Mouse (Mus musculus) spleen, adult 18-20 months (tissue): Measurements from ENCODE around the gene Zfp282.
"Not testable (repeated sequence)": the region's sequence is repeated elsewhere in the genome, so short reads cannot be mapped to it uniquely, and the experiment has no call there.

ENCODE experiments used
- DNase-seq, 2 experiments: peaks; one replicate each; pipeline ENCODE4 v3.0.0; 2022; ENCODE audit warnings: mixed read lengths in 2 of 2

The Zfp282 gene

DNA sequence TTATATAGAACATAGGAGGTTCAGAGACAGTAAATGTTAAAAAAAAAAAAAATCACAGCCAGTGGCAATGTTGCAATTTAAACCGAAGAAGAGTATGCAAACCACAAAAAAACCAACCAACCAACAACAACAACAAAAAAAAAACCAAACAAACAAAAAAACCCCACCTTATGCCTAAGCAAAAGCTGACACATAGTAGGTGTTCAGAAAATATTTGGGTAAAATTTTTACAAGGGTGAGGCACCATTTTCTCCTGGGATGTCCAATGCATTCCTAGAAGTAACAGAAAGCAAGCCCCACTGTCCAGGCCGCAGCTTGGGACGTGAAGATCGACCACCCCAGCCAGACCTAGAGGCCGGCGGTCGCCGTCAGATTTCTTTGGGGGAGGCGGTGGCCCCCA, at the start of gene Zfp282:
Gene Zfp282 (plus strand): TSS at position 147 of the 400 bp plus-strand sequence.
- no peak for DNase-seq

DNA sequence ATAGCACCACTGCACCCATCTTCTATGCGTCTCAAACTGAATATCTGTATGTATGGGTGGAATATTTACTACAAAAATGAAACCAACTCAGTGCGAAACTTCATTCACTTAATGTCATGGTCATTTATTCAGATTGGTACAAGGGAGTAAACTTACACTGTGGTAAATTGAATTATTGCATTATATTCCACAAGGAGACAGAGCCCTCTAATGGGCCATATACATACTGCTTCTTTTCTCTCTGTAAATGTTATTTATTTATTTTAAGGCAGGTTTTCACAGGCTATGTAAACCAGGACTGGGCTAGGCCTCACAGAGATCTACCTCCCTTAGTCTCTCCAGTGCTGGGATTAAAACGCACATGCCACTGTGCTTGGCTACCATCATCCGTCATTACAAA, 49.5 kb upstream of the Zfp282 start:
- no peak for DNase-seq

DNA sequence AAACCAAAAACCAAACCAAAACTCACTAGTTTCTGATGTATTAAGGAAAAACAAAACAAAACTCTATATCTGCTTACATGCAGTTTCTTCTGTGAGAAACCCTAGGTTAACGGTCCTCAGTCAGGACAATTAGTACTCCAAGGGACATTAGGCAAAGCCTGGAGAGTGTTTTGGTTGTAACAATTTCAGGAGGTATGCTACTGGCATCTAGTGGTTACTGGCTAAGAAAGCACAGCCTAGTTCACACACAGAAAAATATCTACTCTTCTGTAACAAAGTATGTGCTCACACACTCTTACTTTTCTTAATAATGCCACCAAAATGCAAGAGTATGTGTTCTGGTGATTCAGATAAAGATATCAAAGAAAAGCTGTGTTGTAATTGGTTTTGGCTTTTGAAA, 48.1 kb upstream of the Zfp282 start:
- no peak for DNase-seq

DNA sequence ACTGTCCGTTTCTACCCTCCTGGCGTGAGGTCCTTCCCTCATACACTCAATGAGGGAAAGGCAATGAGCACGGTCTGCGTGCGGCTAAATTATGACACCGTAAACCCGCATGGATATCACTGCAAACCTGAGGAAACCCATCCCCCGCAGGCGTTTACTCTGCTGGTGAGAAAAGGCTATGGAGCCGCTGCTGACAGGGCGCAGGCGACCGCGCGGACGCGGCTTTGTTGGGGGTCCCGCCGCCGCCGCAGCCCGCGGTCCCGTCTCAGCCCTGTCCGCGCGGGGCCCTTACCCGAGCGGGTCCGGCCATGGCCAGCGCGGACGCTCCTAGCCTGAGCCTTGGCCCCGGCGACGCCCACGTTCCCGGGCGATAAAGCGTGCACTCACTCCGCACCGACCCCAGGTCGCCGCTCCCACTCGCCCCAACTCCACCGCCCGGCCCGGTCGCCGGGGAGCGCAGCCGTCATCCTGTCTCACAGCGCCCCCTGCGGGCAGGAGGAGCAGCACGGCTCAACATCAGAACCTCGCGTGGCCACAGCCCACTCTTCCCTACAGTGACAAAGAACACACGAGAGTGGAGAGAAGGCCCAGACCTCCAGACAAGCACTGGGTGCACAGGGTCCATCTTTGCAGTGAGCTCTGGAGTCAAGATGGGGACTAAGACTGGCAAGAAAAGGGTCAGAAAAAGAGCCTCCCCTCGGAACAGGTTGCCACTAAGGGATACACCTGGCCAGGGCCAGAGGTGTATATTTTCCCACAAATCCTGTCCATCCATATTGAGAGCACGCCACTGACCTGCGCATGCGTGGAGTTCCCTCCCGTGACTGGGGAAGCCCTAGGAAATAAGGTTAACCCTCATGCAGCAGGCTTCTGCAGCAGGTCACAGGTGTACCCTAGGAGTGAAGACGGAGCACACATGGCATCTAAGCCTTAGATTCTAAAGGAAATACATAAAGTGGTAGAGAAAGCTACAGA, 46.6 kb upstream of the Zfp282 start, which contains the start of gene Zfp786:
Gene Zfp786 (minus strand): TSS at position 764 of the 975 bp plus-strand sequence.
- peak; percentile 82 to 93 for DNase-seq

DNA sequence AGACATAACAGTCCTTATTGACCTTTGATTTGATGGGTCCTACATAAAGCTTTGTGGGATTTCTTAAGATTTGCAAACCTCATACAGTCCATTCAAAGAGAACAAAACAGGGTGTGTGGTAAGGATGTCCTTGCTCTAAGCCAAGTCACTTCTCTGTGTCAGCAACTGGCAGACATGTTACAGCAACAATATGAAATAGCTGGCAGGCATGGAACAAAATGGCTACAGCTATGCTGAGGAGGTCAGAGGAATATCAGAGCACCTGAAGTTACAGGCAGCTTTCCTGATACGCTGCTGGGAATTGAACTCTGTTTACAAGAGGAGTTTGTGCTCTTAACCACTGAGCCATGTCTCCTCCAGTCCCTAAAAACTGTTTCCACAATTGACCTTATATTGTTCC, 44.8 kb upstream of the Zfp282 start:
- DNase-seq = no peak

DNA sequence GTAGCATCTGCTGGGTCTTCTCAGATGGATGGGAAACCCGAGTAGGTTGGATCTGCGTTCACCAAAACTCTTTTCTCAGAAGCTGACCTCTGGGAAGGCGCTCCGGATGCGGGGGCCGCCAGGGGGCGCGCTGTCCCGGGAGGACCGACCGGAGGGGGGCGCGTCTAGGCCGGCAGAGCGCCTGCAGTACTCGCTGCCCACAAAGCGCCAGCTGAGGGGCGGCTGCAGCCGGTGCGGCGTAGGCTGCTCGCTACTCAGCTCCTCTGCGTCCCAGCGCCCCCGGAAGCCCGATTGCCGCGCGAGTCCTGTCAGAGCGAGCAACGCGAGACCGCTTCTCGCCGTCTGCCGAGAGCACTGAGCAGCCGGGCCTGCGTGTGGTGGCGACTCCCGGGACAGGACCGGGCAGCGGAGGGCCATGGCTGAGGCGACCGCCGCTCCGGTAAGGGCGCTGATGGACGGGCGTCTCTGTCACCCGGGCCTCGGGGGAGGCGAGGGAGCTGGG, 41.5 kb upstream of the Zfp282 start, which contains the start of gene Zfp398:
Gene Zfp398 (plus strand): TSS at position 180 of the 502 bp plus-strand sequence.
- DNase-seq = peak; percentile 91 to 98

DNA sequence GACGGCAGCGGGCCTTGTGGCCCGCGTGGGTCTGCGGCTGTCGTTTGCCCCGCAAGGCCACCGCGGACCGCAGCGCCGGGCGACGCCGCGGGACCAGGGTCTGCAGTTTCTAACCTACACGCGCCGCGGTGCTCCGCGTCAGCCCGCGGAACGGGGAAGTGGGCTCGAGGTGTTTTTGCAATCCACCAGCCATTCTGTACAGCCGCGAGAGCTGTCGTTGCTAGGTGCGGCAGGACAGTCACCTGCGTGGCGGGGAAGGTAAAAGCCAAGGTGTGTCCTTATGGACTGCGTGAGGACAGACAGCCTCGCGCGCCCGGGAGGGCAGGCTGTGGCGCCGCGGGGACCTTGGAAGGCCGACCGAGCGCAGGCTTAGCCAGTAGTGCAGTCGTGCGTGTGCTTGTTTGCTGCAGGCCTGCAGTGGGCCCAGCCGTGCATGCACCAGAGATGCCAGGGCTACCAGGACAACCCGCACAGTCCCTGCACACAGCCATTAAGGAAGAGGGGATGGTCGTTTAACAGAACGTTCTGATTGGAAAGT, 41.0 kb upstream of the Zfp282 start:
- DNase-seq = peak in 1 of 2 experiments; percentile 59

DNA sequence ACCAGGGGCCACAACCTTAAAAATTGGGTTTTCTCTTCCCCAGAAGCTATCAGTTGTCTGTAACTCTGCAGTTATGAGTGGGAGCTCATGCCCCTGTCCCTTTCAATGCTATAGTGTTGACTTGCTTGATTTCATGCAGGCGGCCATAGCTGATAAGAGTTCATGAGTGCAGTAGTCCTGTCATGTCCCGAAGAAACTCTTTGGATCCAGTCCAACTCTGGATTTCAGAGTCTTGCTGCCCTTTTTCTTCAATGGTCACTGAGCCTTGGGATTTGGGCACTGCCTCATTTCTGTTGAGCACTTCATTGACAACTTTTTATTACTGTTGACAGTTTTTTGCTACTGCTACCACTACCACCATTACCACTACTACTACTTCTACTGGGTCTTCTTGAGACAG, 39.4 kb upstream of the Zfp282 start:
- no peak for DNase-seq

DNA sequence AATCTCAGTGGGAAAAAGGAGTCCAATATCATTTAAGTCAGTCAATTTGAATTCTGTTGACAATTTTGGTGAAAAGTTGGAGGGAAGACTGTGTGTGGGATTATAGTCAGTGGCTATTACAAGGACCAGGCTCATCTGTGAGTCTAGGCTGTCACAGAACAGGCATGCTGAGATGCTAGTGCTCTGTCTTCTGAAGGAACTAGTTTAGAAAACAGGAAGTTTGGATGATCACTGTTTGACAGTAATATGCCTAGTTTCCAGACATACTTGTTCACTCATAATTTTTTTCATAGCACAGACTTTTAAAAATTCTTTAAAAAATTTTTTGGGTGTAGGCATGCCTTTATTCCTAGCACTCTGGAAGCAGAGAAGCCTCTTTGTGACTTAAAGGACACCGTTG, 35.9 kb upstream of the Zfp282 start:
- DNase-seq = no peak

DNA sequence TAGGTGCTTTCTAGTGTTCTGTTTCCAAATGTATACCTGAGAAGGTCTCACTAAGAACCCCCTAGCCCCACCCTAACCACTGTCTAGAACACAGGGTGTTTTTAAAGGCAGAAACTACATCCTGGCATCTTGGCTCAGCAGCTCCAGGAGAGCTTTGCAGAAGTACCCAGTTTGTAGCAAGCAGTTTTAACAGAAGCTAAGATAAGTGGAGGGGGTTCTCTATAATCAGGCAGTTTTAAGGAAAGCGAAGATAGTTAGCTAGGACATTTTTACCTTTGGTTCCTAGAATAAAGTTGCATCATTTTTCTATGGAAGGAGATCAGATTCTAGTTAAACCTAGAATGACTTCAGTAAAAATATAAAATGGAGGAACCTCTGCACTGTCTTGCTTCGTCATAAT, 35.2 kb upstream of the Zfp282 start:
- no peak for DNase-seq

DNA sequence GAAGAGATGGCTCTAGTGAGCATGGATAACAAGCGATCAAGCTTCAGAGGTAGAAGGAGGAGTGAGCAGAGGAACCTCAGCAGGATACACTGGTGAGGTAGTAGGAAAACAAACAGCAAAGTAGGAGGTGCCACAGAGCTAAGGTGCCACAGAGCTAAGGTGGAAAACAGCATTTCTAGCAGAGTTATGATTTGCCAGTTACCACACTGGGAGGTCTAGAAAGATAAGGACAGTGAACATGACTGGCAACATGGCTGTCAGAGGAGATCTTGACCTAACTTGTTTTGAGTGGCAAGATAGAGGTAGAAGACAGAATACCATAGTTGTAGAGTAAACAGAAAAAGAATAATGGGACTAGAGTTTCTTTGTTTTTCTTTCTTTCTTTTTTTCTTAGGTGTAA, 34.7 kb upstream of the Zfp282 start:
- DNase-seq = no peak

DNA sequence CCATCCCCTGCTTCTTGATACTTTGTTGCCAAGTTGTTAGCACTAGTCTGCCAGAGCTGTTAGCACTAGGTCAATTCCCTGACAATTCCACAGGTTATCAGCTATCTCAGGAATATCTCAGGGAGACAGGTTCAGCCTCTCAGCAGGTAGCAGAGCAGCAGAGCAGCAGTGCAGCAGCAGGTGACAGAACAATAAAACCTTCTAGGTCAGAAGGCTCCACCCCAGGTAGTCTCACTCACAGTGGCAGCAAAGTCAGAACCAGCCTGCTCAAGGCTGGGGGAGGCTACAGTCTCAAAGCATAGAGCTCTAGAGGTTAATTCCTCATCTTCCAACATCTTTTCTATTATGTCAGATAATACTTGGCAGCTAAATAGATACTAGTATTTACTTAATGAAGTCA, 31.2 kb upstream of the Zfp282 start:
- no peak for DNase-seq

DNA sequence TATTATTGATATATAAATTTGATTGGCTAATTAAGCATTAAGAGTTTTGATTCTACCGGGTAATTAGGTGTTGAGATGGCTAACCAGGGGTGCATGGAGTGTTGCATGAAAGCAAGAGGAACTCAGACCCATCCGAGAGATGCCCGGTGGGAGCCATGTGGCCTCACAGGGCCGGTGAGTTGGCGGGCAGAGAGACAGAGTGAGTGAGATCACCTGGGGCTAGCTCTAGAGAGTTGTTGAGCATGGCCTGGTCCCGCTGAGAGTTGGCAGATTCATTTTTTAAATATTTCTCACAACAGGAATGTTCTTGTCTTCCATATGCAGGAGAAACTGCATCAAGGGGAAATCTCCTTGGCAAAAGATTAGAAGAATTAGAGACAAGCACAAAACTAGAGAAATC, 19.8 kb upstream of the Zfp282 start:
- no peak for DNase-seq

DNA sequence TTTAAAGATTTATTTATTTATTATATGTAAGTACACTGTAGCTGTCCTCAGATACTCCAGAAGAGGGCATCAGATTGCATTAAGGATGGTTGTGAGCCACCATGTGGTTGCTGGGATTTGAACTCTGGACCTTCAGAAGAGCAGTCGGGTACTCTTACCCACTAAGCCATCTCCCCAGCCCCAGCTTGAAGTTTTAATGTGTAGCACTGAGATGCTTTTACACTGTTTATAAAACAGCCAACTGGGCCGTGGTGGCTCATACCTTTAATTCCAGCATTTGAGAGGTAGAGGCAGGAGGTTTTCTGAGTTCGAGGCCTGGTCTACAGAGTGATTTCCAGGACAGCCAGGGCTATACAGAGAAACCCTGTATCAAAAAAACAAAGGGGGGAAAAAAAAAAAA, 19.3 kb upstream of the Zfp282 start:
- DNase-seq = not testable (repeated sequence)

DNA sequence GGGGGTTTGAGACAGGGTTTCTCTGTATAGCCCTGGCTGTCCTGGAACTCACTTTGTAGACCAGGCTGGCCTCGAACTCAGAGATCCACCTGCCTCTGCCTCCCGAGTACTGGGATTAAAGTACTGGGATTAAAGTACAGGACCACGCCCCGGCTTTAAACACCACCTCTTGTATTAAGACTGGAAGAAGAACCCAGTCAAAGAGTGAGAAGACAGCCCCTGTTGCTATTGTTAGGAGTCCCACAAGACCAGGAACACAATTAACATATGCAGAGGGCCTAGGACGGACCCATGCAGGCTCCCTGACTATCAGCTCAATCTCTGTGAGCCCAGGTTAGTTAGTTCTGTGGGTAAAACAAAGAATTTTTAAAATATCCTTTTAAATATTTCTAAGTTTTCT, 4.7 kb upstream of the Zfp282 start:
- no peak for DNase-seq

DNA sequence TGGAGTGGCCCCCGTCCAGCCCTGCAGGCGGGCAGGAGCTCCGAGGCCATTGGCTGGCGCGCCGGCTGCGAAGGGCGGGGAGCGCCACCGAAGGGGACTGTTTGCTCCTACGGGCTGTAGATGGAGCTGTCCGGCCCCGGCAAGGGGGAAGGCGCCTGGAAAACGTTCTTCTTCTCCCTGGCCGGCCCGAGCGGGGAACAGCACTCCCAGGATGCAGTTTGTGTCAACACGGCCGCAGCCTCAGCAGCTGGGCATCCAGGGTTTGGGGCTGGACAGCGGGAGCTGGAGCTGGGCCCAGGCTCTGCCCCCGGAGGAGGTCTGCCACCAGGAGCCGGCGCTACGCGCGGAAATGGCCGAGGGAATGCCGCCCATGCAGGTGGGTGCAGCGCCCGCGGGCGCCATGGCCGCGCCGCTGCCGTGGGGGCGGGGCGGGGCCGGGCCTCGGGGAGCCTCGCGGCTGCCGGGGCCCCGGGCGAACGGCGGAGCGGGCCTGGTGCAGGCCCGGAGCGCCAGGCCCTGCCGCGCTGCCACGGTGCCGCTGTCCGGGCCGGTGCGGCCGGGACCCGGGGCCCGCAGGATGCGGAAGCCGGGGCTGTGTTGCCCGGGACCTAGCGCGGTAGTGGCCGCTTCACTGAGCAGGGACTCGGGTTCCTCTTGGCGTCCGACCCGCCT, 593 bp downstream of the Zfp282 start:
- peak; percentile 72 to 80 for DNase-seq

DNA sequence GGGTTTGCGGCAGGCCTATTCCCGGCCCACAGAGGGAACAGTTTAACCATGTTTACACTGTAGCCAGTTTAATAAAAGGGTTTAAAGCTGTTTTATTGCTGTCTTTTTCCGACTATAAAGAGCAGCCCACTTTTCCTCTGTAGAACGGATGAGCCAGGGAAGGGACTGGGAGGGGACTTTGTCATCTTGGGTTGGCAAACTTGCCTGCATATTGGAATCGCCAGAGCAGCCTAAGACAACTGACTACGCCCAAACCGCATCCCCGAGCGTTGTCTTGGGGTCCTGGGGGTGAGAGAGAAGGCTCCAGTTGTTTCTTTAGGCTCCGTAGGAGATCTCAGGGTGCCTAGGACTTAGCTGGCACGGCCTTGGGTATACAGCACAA, 1.1 kb downstream of the Zfp282 start:
- DNase-seq = no peak

DNA sequence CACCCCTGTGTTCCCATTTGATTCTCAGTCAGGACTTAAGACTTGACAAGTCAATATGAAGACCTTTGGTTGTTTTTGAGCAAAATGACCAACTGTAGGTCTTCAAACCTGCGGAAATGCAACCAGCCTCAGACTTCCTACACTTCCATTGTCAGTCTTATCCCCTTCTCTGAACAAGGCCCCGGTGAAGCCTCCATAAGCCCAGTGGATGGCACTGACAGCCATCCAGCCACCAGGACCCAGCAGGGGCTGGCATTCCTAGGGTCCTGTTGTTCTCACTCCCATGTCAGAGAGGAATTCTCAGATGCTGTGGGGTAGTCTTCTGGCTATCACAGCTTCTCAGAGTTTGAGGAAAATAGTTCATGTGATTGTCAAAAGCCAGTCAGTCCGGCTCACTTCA, 1.6 kb downstream of the Zfp282 start:
- no peak for DNase-seq

DNA sequence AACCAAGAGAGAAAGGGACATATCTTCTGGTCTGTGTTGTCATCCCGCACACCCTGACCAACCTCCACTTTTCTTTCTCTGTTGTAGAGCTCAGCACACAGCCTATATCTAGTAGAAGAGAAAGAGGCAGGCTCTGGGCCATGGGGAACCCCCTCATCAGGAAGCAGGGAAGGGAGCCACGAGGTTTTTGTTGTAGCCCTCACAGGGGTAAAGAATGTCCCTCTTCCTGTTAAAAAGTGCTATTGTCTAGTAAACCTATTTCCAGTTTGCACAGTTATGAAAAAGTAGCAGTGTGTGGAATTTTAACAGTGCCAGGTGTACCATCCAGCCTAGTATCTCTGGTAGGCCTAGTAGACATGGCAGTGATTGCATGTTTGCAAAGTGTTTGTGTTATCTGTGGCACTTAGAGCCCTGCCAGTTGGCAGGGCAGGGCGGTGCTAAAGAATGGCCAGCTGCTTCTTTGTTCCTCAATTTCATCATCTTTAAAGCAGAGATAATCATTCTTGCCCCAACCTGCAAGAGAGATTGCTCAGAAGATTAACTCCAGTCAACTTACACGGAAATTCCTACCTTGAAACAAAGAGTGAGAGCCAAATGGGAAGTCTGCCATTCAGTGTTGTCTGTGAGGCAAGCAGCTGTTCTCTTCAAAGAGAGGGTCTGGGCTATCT, 2.2 kb downstream of the Zfp282 start:
- DNase-seq = no peak

DNA sequence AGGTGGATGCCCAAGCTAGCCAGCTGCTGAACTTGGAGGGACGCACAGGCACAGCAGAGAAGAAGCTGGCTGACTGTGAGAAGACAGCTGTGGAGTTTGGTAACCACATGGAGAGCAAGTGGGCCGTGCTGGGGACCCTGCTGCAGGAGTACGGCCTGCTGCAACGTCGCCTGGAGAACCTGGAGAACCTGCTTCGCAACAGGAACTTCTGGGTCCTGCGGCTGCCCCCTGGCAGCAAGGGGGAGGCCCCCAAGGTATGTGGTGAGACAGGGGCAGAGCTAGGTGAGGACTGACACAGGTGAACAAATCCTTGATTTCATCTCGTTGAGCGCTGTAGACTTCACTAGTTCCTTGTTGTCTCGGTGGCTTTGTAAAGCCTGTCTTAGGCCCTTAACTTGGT, 3.2 kb downstream of the Zfp282 start:
- no peak for DNase-seq

DNA sequence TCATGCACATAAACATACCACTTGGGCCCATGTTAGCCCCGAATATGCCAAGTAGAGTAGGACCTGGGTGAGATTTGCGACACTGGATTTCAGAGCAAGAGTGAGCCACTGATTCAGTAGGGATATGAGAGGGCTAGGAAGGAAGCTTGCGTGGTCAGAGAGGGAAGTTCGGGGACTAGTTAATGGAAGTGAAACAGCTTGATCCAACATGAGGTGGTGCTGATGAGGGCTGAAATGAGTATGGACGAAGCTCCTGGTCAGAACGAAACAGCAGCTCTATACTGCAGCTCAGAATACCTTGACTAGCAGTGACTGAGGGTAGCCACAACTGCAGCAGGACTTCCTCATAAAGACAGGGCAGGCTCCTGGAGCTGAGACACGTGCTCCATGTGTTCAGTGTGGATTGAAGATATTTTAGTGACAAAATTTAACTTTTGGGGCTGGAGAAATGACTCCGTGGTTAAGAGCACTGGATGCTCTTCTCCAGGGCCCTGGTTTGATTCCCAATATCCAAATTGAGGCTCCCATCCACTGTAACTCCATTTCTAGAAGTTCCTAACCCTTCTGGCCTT, 11.9 kb downstream of the Zfp282 start:
- DNase-seq = no peak

DNA sequence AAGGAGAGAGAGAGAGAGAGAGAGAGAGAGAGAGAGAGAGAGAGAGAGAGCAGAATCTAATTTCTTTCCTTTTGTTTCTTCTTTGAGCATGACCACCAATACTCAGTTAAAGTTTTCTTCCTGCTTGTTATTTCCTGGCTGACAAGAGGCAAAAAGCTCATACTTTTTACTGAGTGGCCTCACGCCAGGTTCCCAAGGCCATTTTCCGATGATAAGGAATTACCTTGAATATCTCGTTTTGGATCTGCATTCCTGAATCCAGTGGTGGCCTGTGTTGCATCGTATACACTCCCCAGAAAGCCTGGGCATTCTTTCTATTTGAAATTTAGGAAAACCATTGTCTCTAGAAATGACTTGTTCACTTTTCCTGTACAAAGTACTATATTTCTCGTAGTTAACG, 22.4 kb downstream of the Zfp282 start:
- no peak for DNase-seq

DNA sequence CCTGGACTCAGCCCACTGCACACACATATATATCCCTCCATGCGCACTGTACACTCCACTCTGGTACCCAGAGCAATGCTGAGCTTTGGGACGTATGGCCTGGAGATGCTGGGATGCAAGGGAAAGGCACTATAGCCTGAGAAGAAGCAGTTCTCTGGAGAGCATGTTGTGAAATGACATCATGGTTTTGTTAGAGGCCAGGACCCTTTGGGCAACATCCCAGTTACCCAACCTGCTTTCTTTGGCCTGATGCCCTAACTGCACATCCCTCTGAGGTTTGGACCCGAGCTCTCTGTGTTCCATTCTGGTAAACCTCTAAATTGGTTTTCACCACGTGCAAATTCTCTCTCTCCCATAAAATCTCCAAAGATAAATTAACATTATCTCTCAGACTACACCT, 26.6 kb downstream of the Zfp282 start:
- DNase-seq = no peak
